ENCODE assay signal across 7 mouse cellular contexts in genomic region chr13:28720639-28721239, GRCm38 (mm10).
A peak's percentile ranks its signal among the peaks of the same experiment; 100 is the strongest.
DNase-seq lines count a peak whose midpoint lies in the region; ATAC-seq and TF ChIP-seq lines count a peak whose summit lies in the region.

No protein-coding gene starts in this region.

- H3K4me1 ChIP-seq in hindbrain, embryonic 14.5 days (replicated peaks; ENCODE audit: control insufficient read depth, insufficient read depth, low read length): peaks cover 50% of the 10 kb centered on the region
- H3K4me1 ChIP-seq in stomach, postnatal 0 days (replicated peaks; ENCODE audit: control insufficient read depth, insufficient read depth): 0 out of 2 replicates have a peak, but pooled peaks cover 5% of the 10 kb centered on the region

- TF ChIP-seq CTCF in stomach, postnatal 0 days (IDR thresholded peaks at IDR 0.05; ENCODE audit: low read depth): no peak

- H3K27me3 ChIP-seq in hindbrain, embryonic 14.5 days (ENCODE audit: control insufficient read depth, insufficient read depth, low read length): no peaks in the 10 kb centered on the region
- H3K27me3 ChIP-seq in stomach, postnatal 0 days (ENCODE audit: control insufficient read depth, insufficient read depth, low read length): no peaks in the 10 kb centered on the region

- no peak overlapping the region for H3K4me3 ChIP-seq in hindbrain, embryonic 14.5 days (replicated peaks; ENCODE audit: low read length)
- no peak overlapping the region for H3K4me3 ChIP-seq in stomach, postnatal 0 days (ENCODE audit: low read depth, low read length)

- no peaks in the 10 kb centered on the region for H3K9me3 ChIP-seq in hindbrain, embryonic 14.5 days (ENCODE audit: control insufficient read depth, low read length)
- no peaks in the 10 kb centered on the region for H3K9me3 ChIP-seq in stomach, postnatal 0 days (ENCODE audit: control insufficient read depth, low read length)

- TF ChIP-seq EP300 in stomach, postnatal 0 days (optimal IDR thresholded peaks at IDR 0.05): no peak

- peak; percentile 30 for DNase-seq in retina, postnatal 1 day
- no peak for DNase-seq in retina, embryonic 14.5 days (ENCODE audit: low spot score)
- peak; percentile 69 to 70 for DNase-seq in frontal cortex, adult 2 months (ENCODE audit: extremely low spot score in 1 of 2, low spot score in 1 of 2)
- peak; percentile 61 for DNase-seq in hindbrain, embryonic 14.5 days (ENCODE audit: low spot score)
- DNase-seq in lung, postnatal 14 days: peak; percentile 43
- DNase-seq in stomach, postnatal 0 days (ENCODE audit: low spot score): no peak
- no peak for DNase-seq in spleen, postnatal 10 days (ENCODE audit: low spot score in 2 of 2)

- no peak overlapping the region; the same call in 1 of the 2 replicates for H3K9ac ChIP-seq in hindbrain, embryonic 14.5 days
- no peak overlapping the region for H3K9ac ChIP-seq in stomach, postnatal 0 days (ENCODE audit: low read length)

- 43% methylated on average over 11 of the region's 11 CpGs for WGBS in hindbrain, embryonic 14.5 days
- WGBS in stomach, postnatal 0 days: 37% methylated on average over 11 of the region's 11 CpGs

- H3K36me3 ChIP-seq in hindbrain, embryonic 14.5 days (replicated peaks; ENCODE audit: control insufficient read depth, insufficient read depth): no peaks in the 10 kb centered on the region
- no peaks in the 10 kb centered on the region for H3K36me3 ChIP-seq in stomach, postnatal 0 days (ENCODE audit: control insufficient read depth, insufficient read depth, low read length)

- H3K27ac ChIP-seq in hindbrain, embryonic 14.5 days: peak overlapping the region; percentile 71; the same call in 1 of the 2 replicates
- H3K27ac ChIP-seq in stomach, postnatal 0 days (replicated peaks): no peak overlapping the region

- H3K4me2 ChIP-seq in hindbrain, embryonic 14.5 days (replicated peaks): peak overlapping the region; percentile 38
- peak overlapping the region; percentile 27; the same call in 1 of the 2 replicates for H3K4me2 ChIP-seq in stomach, postnatal 0 days (replicated peaks; ENCODE audit: low read depth)

- no peak for ATAC-seq in hindbrain, embryonic 14.5 days (ENCODE audit: low FRiP score)
- ATAC-seq in stomach, postnatal 0 days (ENCODE audit: low FRiP score, low TSS enrichment): no peak

Comparison
In these comparisons a context has a peak if more than half of its experiments do, and no peak if none do; other contexts are left out.
1. DNase-seq: peak in retina, postnatal 1 day (single experiment), frontal cortex, adult 2 months (2 of 2), hindbrain, embryonic 14.5 days (single experiment) and lung, postnatal 14 days (single experiment); none in retina, embryonic 14.5 days (single experiment), stomach, postnatal 0 days (single experiment) and spleen, postnatal 10 days (0 of 2).